Mouse (Mus musculus) forebrain, postnatal 0 days (tissue): Measurements from ENCODE around the gene Gm5767. TPM values are rescaled to one million over a fixed set of nuclear protein-coding genes. Genes with fewer than 3 reads are reported as not detected.
A peak's percentile ranks its signal among the peaks of the same experiment; 100 is the strongest.

ENCODE experiments used
- ATAC-seq: fragments of 200-750 bp; cut with Nextera tagmentation; 2 replicates; pipeline ENCODE4 v1.8.0; 2017; ENCODE audit warnings: mild to moderate bottlenecking, moderate library complexity
- DNase-seq: peaks from one replicate; pipeline ENCODE4 v3.0.0-alpha.2; 2015
- H3K27ac ChIP-seq: fragments of 300-500 bp; sonication (generic); 2 replicates; pipeline ENCODE4 v1.5.1; 2014; ENCODE audit warnings: low read depth, mild to moderate bottlenecking, antibody characterized with exemption, low read length, moderate library complexity, mixed read lengths
- H3K27me3 ChIP-seq: fragments of 300-500 bp; sonication (generic); 2 replicates; pipeline ENCODE4 v1.6.1; 2014; ENCODE audit warnings: mild to moderate bottlenecking, low read length, mixed read lengths; ENCODE audit not compliant: insufficient read depth
- H3K36me3 ChIP-seq: fragments of 300-500 bp; sonication (generic); 2 replicates; pipeline ENCODE4 v1.6.1; 2014; ENCODE audit warnings: mild to moderate bottlenecking, moderate library complexity; ENCODE audit not compliant: insufficient read depth
- H3K4me1 ChIP-seq: fragments of 300-500 bp; sonication (generic); 2 replicates; pipeline ENCODE4 v1.6.1; 2014; ENCODE audit warnings: antibody characterized with exemption; ENCODE audit not compliant: insufficient read depth
- H3K4me2 ChIP-seq: fragments of 300-500 bp; sonication (generic); 2 replicates; pipeline ENCODE4 v1.6.1; 2014; ENCODE audit warnings: low read depth, mild to moderate bottlenecking, moderate library complexity
- H3K4me3 ChIP-seq: fragments of 300-500 bp; sonication (generic); 2 replicates; pipeline ENCODE4 v1.5.1; 2014; ENCODE audit warnings: low read depth, low read length, mixed read lengths
- H3K9ac ChIP-seq: fragments of 300-500 bp; sonication (generic); 2 replicates; pipeline ENCODE4 v1.6.1; 2014; ENCODE audit warnings: mild to moderate bottlenecking
- H3K9me3 ChIP-seq: fragments of 300-500 bp; sonication (generic); 2 replicates; pipeline ENCODE4 v1.6.1; 2016; ENCODE audit warnings: low read length
- CTCF ChIP-seq: sonication (generic); IDR thresholded peaks from 2 replicates; pipeline ENCODE4 v1.5.1; 2016; ENCODE audit warnings: antibody characterized with exemption, control low read depth, low read depth
- WGBS: fragments of 180-500 bp; shearing (Covaris S2); extraction: QIAGEN DNeasy Blood & Tissue Kit; methylation state at CpG from one replicate; pipeline ENCODE4 v1.1.7; 2014; 5-methylcytosine and 5-hydroxymethylcytosine counted together
- polyA plus RNA-seq: library from polyadenylated mRNA; unstranded; fragments of >200 nt; fragmentation: Nextera tagmentation; extraction: Ambion mirVana; gene quantifications from 2 replicates; pipeline ENCODE4 v1.2.1, GENCODE M21; 2015
- total RNA-seq: library from RNA; depleted of rRNA; stranded (reverse); fragments of >200 nt; gene quantifications from 2 replicates; pipeline ENCODE4 v1.2.3, GENCODE M21; 2014

Gm5767 gene
- total and polyA plus RNA-seq, 2 experiments from 2014 or later: not detected

DNA sequence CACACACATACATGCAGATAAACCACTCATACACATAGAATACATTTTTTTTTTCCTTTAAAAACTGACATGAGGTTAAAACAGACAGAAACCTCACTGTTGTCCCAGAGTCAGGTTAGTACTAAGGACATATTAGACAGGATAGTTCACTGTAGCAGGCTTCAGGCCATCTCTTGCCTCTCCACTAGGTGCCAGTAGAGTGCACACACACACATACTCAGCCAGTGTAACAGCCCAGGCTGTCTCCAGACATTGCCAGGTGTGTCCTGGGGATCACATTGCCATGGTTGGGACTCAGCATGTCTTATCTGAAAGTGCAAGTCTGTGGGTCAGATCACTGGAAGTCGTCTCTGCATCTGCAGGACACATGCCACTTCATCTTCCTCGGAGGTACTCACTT is 36.7 kb upstream of the Gm5767 start:
- H3K27me3 ChIP-seq: no peaks in the 10 kb centered on the region
- H3K4me1 ChIP-seq: no peaks in the 10 kb centered on the region
- DNase-seq (no peak), ATAC-seq (peak; percentile 71; the same call in 1 of the 2 replicates)
- H3K9me3 ChIP-seq: no peaks in the 10 kb centered on the region
- no peak overlapping the region for H3K4me3 ChIP-seq
- H3K9ac ChIP-seq: no peak overlapping the region
- H3K36me3 ChIP-seq: peaks cover 55% of the 10 kb centered on the region
- 81% methylated on average over 2 of the region's 2 CpGs for WGBS
- no peak overlapping the region for H3K27ac ChIP-seq
- TF ChIP-seq CTCF: peak; percentile 77
- no peak overlapping the region for H3K4me2 ChIP-seq

DNA sequence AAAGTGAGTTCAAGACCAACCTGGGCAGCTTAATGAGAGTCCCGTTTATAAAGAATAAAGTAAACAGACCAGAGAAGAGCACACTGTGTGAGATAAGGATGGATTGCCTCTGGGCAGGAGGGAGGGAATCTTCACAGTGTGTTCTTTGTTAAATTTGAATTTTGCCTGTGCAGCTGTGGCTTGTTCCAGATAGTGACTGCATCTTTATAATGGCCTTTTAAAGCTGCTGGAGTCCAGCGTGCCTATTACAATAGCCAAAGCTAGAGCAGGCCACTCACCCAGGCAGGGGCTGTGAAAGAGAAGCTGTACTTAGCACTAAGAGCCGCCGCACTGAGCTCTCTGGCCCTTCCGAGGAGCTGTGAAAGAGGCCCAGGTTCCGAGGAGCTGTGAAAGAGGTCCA is 35.0 kb upstream of the Gm5767 start:
- ATAC-seq (no peak), DNase-seq (no peak)
- no peaks in the 10 kb centered on the region for H3K9me3 ChIP-seq
- TF ChIP-seq CTCF: no peak
- WGBS: 87% methylated on average over 6 of the region's 6 CpGs
- H3K4me2 ChIP-seq: no peak overlapping the region
- no peak overlapping the region for H3K9ac ChIP-seq
- no peaks in the 10 kb centered on the region for H3K4me1 ChIP-seq
- H3K4me3 ChIP-seq: no peak overlapping the region
- peaks cover 69% of the 10 kb centered on the region for H3K36me3 ChIP-seq
- no peak overlapping the region for H3K27ac ChIP-seq
- no peaks in the 10 kb centered on the region for H3K27me3 ChIP-seq

DNA sequence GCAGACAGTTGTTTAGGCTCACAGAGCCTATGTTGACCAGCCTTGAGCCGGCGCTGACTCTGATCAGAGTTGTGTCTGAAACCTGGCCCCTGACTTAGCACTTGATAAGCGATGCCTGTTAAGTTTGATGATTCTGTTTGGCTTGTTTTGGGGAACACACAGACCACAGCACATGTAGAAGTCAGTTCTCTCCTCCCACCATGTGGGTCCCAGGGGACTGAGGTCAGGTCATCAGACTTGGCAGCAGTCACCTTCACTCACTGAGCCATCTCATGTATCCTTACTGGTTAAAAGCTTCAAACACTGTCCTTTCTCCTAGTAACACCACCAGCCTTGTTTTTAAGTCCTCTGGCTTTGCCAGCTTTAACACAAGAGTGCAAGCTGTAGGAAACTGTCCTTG is 30.6 kb upstream of the Gm5767 start:
- H3K9me3 ChIP-seq: no peaks in the 10 kb centered on the region
- H3K27ac ChIP-seq: no peak overlapping the region
- H3K4me3 ChIP-seq: no peak overlapping the region
- no peaks in the 10 kb centered on the region for H3K27me3 ChIP-seq
- ATAC-seq: no peak
- no peaks in the 10 kb centered on the region for H3K4me1 ChIP-seq
- DNase-seq: no peak
- TF ChIP-seq CTCF: no peak
- 98% methylated on average over 3 of the region's 3 CpGs for WGBS
- H3K9ac ChIP-seq: no peak overlapping the region
- H3K4me2 ChIP-seq: no peak overlapping the region
- peaks cover 83% of the 10 kb centered on the region for H3K36me3 ChIP-seq

DNA sequence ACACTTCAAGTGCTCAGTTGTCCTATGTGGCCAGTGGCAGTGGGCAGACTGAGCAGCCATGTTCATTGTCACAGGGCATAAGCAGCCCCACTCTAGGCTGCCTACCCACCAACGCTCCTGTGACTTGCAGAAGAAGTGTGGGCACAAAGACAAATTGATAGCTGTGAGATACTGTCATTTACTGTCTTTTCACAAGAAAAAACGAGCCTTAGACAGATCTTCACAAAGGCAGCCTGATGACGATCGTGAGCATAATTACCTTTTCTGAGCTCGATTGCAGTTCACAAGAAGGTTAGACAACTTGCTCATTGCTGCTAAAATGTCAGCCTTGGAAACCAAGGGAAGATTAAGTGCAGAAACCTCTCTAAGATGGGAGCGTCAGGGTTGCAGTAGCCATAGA is 25.5 kb upstream of the Gm5767 start:
- DNase-seq (peak; percentile 35), ATAC-seq (peak; percentile 56)
- 69% methylated on average over 6 of the region's 6 CpGs for WGBS
- Histone ChIP-seq H3K4me1 (no peaks in the 10 kb centered on the region), H3K36me3 (peaks cover 76% of the 10 kb centered on the region), H3K9ac (no peak overlapping the region), H3K4me3 (no peak overlapping the region), H3K9me3 (no peaks in the 10 kb centered on the region), H3K27ac (peak overlapping the region; percentile 62; the same call in 1 of the 2 replicates), H3K27me3 (no peaks in the 10 kb centered on the region), H3K4me2 (no peak overlapping the region)
- no peak for TF ChIP-seq CTCF

DNA sequence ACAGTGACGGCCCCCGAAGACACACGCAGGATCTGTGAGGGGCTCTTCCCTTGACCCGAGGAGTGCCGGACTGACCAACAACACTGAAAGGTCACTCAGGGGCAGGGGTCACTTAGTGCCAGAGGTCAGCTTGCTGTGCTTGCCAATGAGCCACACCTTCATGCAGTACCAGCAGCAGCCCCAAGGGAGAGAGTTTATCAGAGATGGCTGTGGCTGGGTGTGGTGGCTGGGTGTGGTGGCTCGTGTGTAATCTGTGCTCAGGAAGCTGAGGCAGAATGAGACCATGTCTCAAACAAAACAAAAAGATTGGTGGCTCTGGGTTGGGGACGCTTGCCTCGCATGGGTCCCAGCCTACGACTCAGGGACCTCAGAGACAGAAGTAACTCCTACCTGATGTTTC is 25.0 kb upstream of the Gm5767 start:
- Histone ChIP-seq H3K27me3 (no peaks in the 10 kb centered on the region), H3K9me3 (no peaks in the 10 kb centered on the region), H3K4me3 (no peak overlapping the region), H3K9ac (no peak overlapping the region), H3K4me2 (no peak overlapping the region), H3K4me1 (no peaks in the 10 kb centered on the region), H3K36me3 (peaks cover 76% of the 10 kb centered on the region), H3K27ac (peak overlapping the region; percentile 45; the same call in 1 of the 2 replicates)
- ATAC-seq (no peak), DNase-seq (no peak)
- no peak for TF ChIP-seq CTCF
- 87% methylated on average over 9 of the region's 9 CpGs for WGBS

DNA sequence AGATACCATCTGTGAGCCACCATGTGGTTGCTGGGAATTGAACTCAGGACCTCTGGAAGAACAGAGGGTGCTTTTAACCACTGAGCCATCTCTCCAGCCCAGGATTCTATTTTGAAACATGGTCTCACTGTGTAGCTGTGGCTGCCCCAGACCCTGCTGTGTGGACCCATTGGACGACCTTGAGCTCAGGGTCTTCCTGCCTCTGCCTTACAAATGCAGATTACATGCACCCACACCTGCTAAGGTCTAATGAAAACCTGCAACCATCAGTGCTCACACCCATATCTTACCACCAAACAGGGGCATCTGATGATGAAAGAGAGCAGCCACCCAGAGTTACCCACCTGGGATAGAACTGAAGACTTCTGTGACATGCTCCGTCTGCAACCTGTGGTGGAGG is 24.3 kb upstream of the Gm5767 start:
- Histone ChIP-seq H3K9ac (no peak overlapping the region), H3K27me3 (no peaks in the 10 kb centered on the region), H3K27ac (no peak overlapping the region), H3K9me3 (no peaks in the 10 kb centered on the region), H3K4me3 (no peak overlapping the region), H3K36me3 (peaks cover 75% of the 10 kb centered on the region), H3K4me2 (no peak overlapping the region), H3K4me1 (no peaks in the 10 kb centered on the region)
- no peak for ATAC-seq
- no peak for DNase-seq
- WGBS: 89% methylated on average over 2 of the region's 2 CpGs
- TF ChIP-seq CTCF: no peak

DNA sequence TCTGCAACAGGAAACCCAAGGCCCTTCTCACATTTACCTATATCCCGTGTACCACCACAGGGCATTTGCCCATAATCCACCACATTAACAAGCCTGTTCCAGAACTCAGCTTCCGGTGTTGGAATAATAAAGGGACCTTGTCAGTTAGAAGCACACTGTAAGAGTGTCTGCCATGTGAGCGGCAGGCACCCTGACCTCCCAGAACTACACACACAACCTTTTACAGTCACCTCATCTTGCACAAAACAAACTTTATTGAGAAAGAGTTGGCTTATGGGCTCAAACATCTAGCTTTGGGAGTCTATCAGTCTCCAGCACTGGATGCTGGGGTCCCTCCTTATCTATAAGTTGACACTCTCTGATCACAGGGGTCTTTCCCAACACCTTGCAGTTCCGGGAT is 22.2 kb upstream of the Gm5767 start:
- H3K9me3 ChIP-seq: no peaks in the 10 kb centered on the region
- H3K4me3 ChIP-seq: no peak overlapping the region
- ATAC-seq (no peak), DNase-seq (no peak)
- peaks cover 75% of the 10 kb centered on the region for H3K36me3 ChIP-seq
- no peaks in the 10 kb centered on the region for H3K4me1 ChIP-seq
- H3K27ac ChIP-seq: no peak overlapping the region
- no peak overlapping the region for H3K4me2 ChIP-seq
- no peak for TF ChIP-seq CTCF
- WGBS: 78% methylated on average over 4 of the region's 4 CpGs
- H3K27me3 ChIP-seq: no peaks in the 10 kb centered on the region
- no peak overlapping the region for H3K9ac ChIP-seq

DNA sequence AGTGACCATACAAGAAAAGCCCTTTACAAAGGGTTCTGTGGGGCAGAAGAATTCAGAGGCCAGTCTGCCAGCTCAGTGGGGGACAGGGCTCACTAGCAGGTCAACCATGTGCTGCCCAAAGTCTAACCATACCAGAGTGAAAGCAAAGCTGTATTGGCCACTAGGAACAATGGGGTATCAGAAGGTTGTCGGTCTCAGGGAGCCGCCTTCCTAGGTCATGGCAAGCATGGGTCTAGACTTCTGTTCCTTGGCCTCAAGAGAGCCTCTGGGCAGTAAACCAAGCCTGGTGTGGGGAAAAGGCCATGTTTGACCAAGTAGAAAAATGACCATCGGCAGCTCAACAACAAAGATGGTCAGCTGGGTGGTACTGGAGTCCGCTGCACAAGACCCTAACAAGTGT is 21.8 kb upstream of the Gm5767 start:
- no peak for TF ChIP-seq CTCF
- H3K9ac ChIP-seq: no peak overlapping the region
- H3K4me2 ChIP-seq: no peak overlapping the region
- WGBS: 92% methylated on average over 4 of the region's 4 CpGs
- no peak overlapping the region for H3K4me3 ChIP-seq
- no peak overlapping the region for H3K27ac ChIP-seq
- ATAC-seq: no peak
- H3K9me3 ChIP-seq: no peaks in the 10 kb centered on the region
- no peaks in the 10 kb centered on the region for H3K4me1 ChIP-seq
- H3K27me3 ChIP-seq: no peaks in the 10 kb centered on the region
- peaks cover 76% of the 10 kb centered on the region for H3K36me3 ChIP-seq
- DNase-seq: no peak
